In genomic region chr1:91856771-91857664, GRCm38 (mm10) we compare ENCODE assay signal across 13 mouse cellular contexts. TPM values are rescaled to one million over a fixed set of nuclear protein-coding genes. Genes with fewer than 3 reads are reported as not detected.
DNase-seq lines count a peak whose midpoint lies in the region; ATAC-seq lines count a peak whose summit lies in the region.
"Had no signal": no experiment of that assay in that cellular context is flagged by ENCODE, and none has a peak within 500 bp of the region (broad histone marks: within the 10 kb centered on the region; RNA-seq: fewer than 3 reads in every experiment).

No protein-coding gene starts in this region.

- no peaks in the 10 kb centered on the region for H3K36me3 ChIP-seq in kidney, embryonic 15.5 days
- H3K36me3 ChIP-seq in intestine, embryonic 14.5 days (ENCODE audit: control insufficient read depth, insufficient read depth, low read length) = no peaks in the 10 kb centered on the region
- H3K36me3 ChIP-seq in stomach, embryonic 15.5 days = no peaks in the 10 kb centered on the region
- H3K36me3 ChIP-seq in midbrain, embryonic 10.5 days = no peaks in the 10 kb centered on the region
- H3K36me3 ChIP-seq: embryonic facial prominence, embryonic 12.5 days; neural tube, embryonic 12.5 days had no signal

- H3K9me3 ChIP-seq in kidney, embryonic 15.5 days (replicated peaks) = no peaks in the 10 kb centered on the region
- H3K9me3 ChIP-seq in intestine, embryonic 14.5 days (ENCODE audit: control insufficient read depth, low read length) = no peaks in the 10 kb centered on the region
- no peaks in the 10 kb centered on the region for H3K9me3 ChIP-seq in stomach, embryonic 15.5 days
- H3K9me3 ChIP-seq in midbrain, embryonic 10.5 days (replicated peaks) = no peaks in the 10 kb centered on the region
- H3K9me3 ChIP-seq: embryonic facial prominence, embryonic 12.5 days; limb, embryonic 10.5 days; neural tube, embryonic 12.5 days had no signal

- ATAC-seq in kidney, embryonic 15.5 days (replicated peaks; ENCODE audit: low FRiP score) = peak; percentile 54; the same call in 1 of the 2 replicates
- peak; percentile 66; the same call in 1 of the 2 replicates for ATAC-seq in intestine, embryonic 14.5 days (replicated peaks; ENCODE audit: low FRiP score, low TSS enrichment, low read depth)
- ATAC-seq in stomach, embryonic 15.5 days (ENCODE audit: insufficient read depth, low FRiP score, low read depth) = peak; percentile 53

- 0 out of 2 replicates have a peak overlapping the region, but pooled peaks have one; percentile 7 for H3K27ac ChIP-seq in kidney, embryonic 15.5 days
- no peak overlapping the region for H3K27ac ChIP-seq in intestine, embryonic 14.5 days (ENCODE audit: low read depth)
- H3K27ac ChIP-seq in stomach, embryonic 15.5 days = no peak overlapping the region
- no peak overlapping the region for H3K27ac ChIP-seq in midbrain, embryonic 10.5 days (replicated peaks)
- H3K27ac ChIP-seq: embryonic facial prominence, embryonic 12.5 days; limb, embryonic 10.5 days; neural tube, embryonic 12.5 days had no signal

- no peak for DNase-seq in kidney, adult 8-10 months
- DNase-seq in heart, adult 8-10 months (ENCODE audit: low spot score) = peak; percentile 73
- DNase-seq in intestine, embryonic 14.5 days (ENCODE audit: low spot score) = no peak
- no peak for DNase-seq in midbrain, embryonic 10.5 days (ENCODE audit: low spot score)
- DNase-seq in spleen, adult 12 weeks (ENCODE audit: low spot score) = no peak
- no peak for DNase-seq in right cerebral cortex, postnatal 10 days (ENCODE audit: low spot score in 2 of 2)
- DNase-seq: cerebellum, adult 18-20 months; right cerebral cortex, postnatal 14 days had no signal

- no peak overlapping the region for H3K9ac ChIP-seq in kidney, embryonic 15.5 days
- H3K9ac ChIP-seq in intestine, embryonic 14.5 days (ENCODE audit: low read length) = no peak overlapping the region
- no peak overlapping the region for H3K9ac ChIP-seq in stomach, embryonic 15.5 days
- H3K9ac ChIP-seq: embryonic facial prominence, embryonic 12.5 days; neural tube, embryonic 12.5 days had no signal

- 62% methylated on average over 9 of the region's 9 CpGs for WGBS in kidney, embryonic 15.5 days
- 46% methylated on average over 9 of the region's 9 CpGs for WGBS in intestine, embryonic 14.5 days
- WGBS in stomach, embryonic 15.5 days = 43% methylated on average over 9 of the region's 9 CpGs
- 85% methylated on average over 9 of the region's 9 CpGs for WGBS in midbrain, embryonic 10.5 days

- H3K4me1 ChIP-seq in kidney, embryonic 15.5 days = peaks cover 20% of the 10 kb centered on the region
- peaks cover 14% of the 10 kb centered on the region for H3K4me1 ChIP-seq in intestine, embryonic 14.5 days (replicated peaks; ENCODE audit: control insufficient read depth, insufficient read depth, low read length)
- no peaks in the 10 kb centered on the region for H3K4me1 ChIP-seq in stomach, embryonic 15.5 days
- no peaks in the 10 kb centered on the region for H3K4me1 ChIP-seq in midbrain, embryonic 10.5 days
- H3K4me1 ChIP-seq: neural tube, embryonic 12.5 days had no signal

- 0 out of 2 replicates have a peak, but pooled peaks cover 2% of the 10 kb centered on the region for H3K27me3 ChIP-seq in kidney, embryonic 15.5 days
- no peaks in the 10 kb centered on the region for H3K27me3 ChIP-seq in intestine, embryonic 14.5 days (replicated peaks; ENCODE audit: control insufficient read depth, insufficient read depth, low read length)
- no peaks in the 10 kb centered on the region for H3K27me3 ChIP-seq in stomach, embryonic 15.5 days (replicated peaks)
- no peaks in the 10 kb centered on the region for H3K27me3 ChIP-seq in midbrain, embryonic 10.5 days (ENCODE audit: low read depth, poor library complexity, severe bottlenecking)
- H3K27me3 ChIP-seq: embryonic facial prominence, embryonic 12.5 days; neural tube, embryonic 12.5 days had no signal

- no peak overlapping the region for H3K4me2 ChIP-seq in kidney, embryonic 15.5 days
- H3K4me2 ChIP-seq in intestine, embryonic 14.5 days (ENCODE audit: low read length) = no peak overlapping the region
- H3K4me2 ChIP-seq in stomach, embryonic 15.5 days = no peak overlapping the region
- H3K4me2 ChIP-seq: embryonic facial prominence, embryonic 12.5 days; neural tube, embryonic 12.5 days had no signal

- H3K4me3 ChIP-seq in kidney, embryonic 15.5 days (replicated peaks) = no peak overlapping the region
- H3K4me3 ChIP-seq in intestine, embryonic 14.5 days (ENCODE audit: low read depth, low read length) = no peak overlapping the region
- no peak overlapping the region for H3K4me3 ChIP-seq in stomach, embryonic 15.5 days (replicated peaks)
- H3K4me3 ChIP-seq in midbrain, embryonic 10.5 days = no peak overlapping the region
- H3K4me3 ChIP-seq: embryonic facial prominence, embryonic 12.5 days; limb, embryonic 10.5 days; neural tube, embryonic 12.5 days had no signal

RNA-seq across cellular contexts. Expression of gene Twist2, which starts 55.8 kb away (rescaled TPM):
- polyA plus RNA-seq in kidney, embryonic 15.5 days (2015; fragmentation: Nextera tagmentation; extraction: Ambion mirVana) = 6.9 and 8.9 TPM in 2 replicates
- total RNA-seq in heart, adult 8-10 months (2022) = 1 to 10 TPM in 3 of 4 experiments, under 1 TPM in 1; 1.00 to 1.8 (median 1.2) TPM
- 7.1 and 9.7 TPM in 2 replicates for polyA plus RNA-seq in intestine, embryonic 14.5 days (2014; fragmentation: Nextera tagmentation; extraction: Ambion mirVana)
- polyA plus RNA-seq in stomach, embryonic 15.5 days (2015; fragmentation: Nextera tagmentation; extraction: Ambion mirVana) = 7.9 and 9.0 TPM in 2 replicates
- polyA plus RNA-seq in midbrain, embryonic 10.5 days (2016; fragmentation: Nextera tagmentation; extraction: Ambion mirVana) = 9.4 and 12.3 TPM in 2 replicates
